Mouse (Mus musculus): ENCODE results near the gene Fam169a.

GRCm38 (mm10) chr13:97082432-97082831 lies 15.3 kb downstream of the Fam169a start:
- TF ChIP-seq POLR2A (IDR thresholded peaks at IDR 0.05; ENCODE audit: insufficient read depth, low read depth, low read length) (no peak), CTCF (IDR thresholded peaks at IDR 0.05; ENCODE audit: insufficient read depth, low read depth, low read length) (no peak)
